25 mouse cellular contexts compared by ENCODE assay signal in genomic region chr2:126885871-126886270, GRCm38 (mm10). TPM values are rescaled to one million over a fixed set of nuclear protein-coding genes. Genes with fewer than 3 reads are reported as not detected.
DNase-seq lines count a peak whose midpoint lies in the region; ATAC-seq and TF ChIP-seq lines count a peak whose summit lies in the region.
"Had no signal": no experiment of that assay in that cellular context is flagged by ENCODE, and none has a peak within 500 bp of the region (broad histone marks: within the 10 kb centered on the region; RNA-seq: fewer than 3 reads in every experiment).

No protein-coding gene starts in this region.

- WGBS in heart, embryonic 11.5 days (ENCODE audit: insufficient replicate concordance), result 32% methylated on average over 2 of the region's 2 CpGs
- 19% methylated on average over 2 of the region's 2 CpGs for WGBS in heart, adult 2 months
- 3% methylated on average over 2 of the region's 2 CpGs for WGBS in heart, embryonic 14.5 days

- 0 out of 2 replicates have a peak overlapping the region, but pooled peaks have one; percentile 12 for H3K4me2 ChIP-seq in heart, embryonic 11.5 days
- peak overlapping the region; percentile 16; the same call in 1 of the 2 replicates for H3K4me2 ChIP-seq in heart, embryonic 14.5 days (ENCODE audit: low read length)
- H3K4me2 ChIP-seq: embryonic facial prominence, embryonic 13.5 days; forebrain, embryonic 12.5 days; forebrain, embryonic 15.5 days; hindbrain, embryonic 12.5 days; hindbrain, embryonic 15.5 days had no signal

- no peaks in the 10 kb centered on the region for H3K27me3 ChIP-seq in heart, embryonic 11.5 days (ENCODE audit: control insufficient read depth, insufficient read depth, low read length)
- H3K27me3 ChIP-seq in heart, adult 2 months (ENCODE audit: control insufficient read depth, insufficient read depth, low read length), result no peaks in the 10 kb centered on the region
- no peaks in the 10 kb centered on the region for H3K27me3 ChIP-seq in heart, embryonic 14.5 days (ENCODE audit: control insufficient read depth, insufficient read depth, low read length)
- H3K27me3 ChIP-seq: embryonic facial prominence, embryonic 13.5 days; forebrain, embryonic 12.5 days; forebrain, embryonic 15.5 days; hindbrain, embryonic 12.5 days; hindbrain, embryonic 15.5 days had no signal

- H3K36me3 ChIP-seq in heart, embryonic 11.5 days (ENCODE audit: control insufficient read depth, insufficient read depth, low read length), result no peaks in the 10 kb centered on the region
- peaks cover 2% of the 10 kb centered on the region for H3K36me3 ChIP-seq in heart, adult 2 months (ENCODE audit: control insufficient read depth, insufficient read depth, low read length)
- H3K36me3 ChIP-seq in heart, embryonic 14.5 days (ENCODE audit: control insufficient read depth, insufficient read depth, low read length), result no peaks in the 10 kb centered on the region
- H3K36me3 ChIP-seq: embryonic facial prominence, embryonic 10.5 days; embryonic facial prominence, embryonic 13.5 days; forebrain, embryonic 12.5 days; forebrain, embryonic 15.5 days; hindbrain, embryonic 12.5 days; hindbrain, embryonic 15.5 days had no signal

- H3K9me3 ChIP-seq in heart, embryonic 11.5 days (replicated peaks; ENCODE audit: control insufficient read depth, low read length), result no peaks in the 10 kb centered on the region
- no peaks in the 10 kb centered on the region for H3K9me3 ChIP-seq in heart, embryonic 14.5 days (ENCODE audit: control insufficient read depth, low read length)
- H3K9me3 ChIP-seq: embryonic facial prominence, embryonic 10.5 days; embryonic facial prominence, embryonic 13.5 days; forebrain, embryonic 12.5 days; forebrain, embryonic 15.5 days; hindbrain, embryonic 12.5 days; hindbrain, embryonic 15.5 days had no signal

- H3K9ac ChIP-seq in heart, embryonic 11.5 days (ENCODE audit: low read depth, low read length), result no peak overlapping the region
- H3K9ac ChIP-seq in heart, adult 2 months (ENCODE audit: low read depth, low read length), result no peak overlapping the region
- H3K9ac ChIP-seq in heart, embryonic 14.5 days (ENCODE audit: low read length), result no peak overlapping the region
- H3K9ac ChIP-seq: embryonic facial prominence, embryonic 13.5 days; forebrain, embryonic 12.5 days; forebrain, embryonic 15.5 days; hindbrain, embryonic 12.5 days; hindbrain, embryonic 15.5 days had no signal

- peak; percentile 55 for DNase-seq in heart, adult 11 months
- DNase-seq in heart, postnatal 10 days, result no peak
- DNase-seq in heart, adult 2 months, result no peak
- DNase-seq in heart, adult 9 months (ENCODE audit: low spot score in 2 of 2), result no peak
- DNase-seq in MN1 (ENCODE audit: low spot score), result no peak
- DNase-seq: adrenal gland, adult 8-10 months; adrenal gland, postnatal 25 days; cerebellum, adult 11-12 months; cerebellum, adult 8-10 months; cerebellum, postnatal 10 days; cerebellum, postnatal 36 days; embryo, embryonic 11 days; gastrocnemius, postnatal 25 days; kidney, adult 2 months had no signal

- TF ChIP-seq EP300 in heart, adult 2 months (IDR thresholded peaks at IDR 0.05; ENCODE audit: insufficient read depth, low read depth, low read length), result no peak

- H3K4me1 ChIP-seq in heart, embryonic 11.5 days (ENCODE audit: control insufficient read depth, insufficient read depth, low read length), result peaks cover 8% of the 10 kb centered on the region; the same call in 1 of the 2 replicates
- H3K4me1 ChIP-seq in heart, adult 2 months (ENCODE audit: control insufficient read depth, insufficient read depth, low read length), result peaks cover 4% of the 10 kb centered on the region; the same call in 1 of the 2 replicates
- H3K4me1 ChIP-seq in heart, embryonic 14.5 days (ENCODE audit: control insufficient read depth in 2 of 2, insufficient read depth in 2 of 2, low read length in 2 of 2), result peaks cover 2 to 13% of the 10 kb centered on the region in 2 experiments
- H3K4me1 ChIP-seq: embryonic facial prominence, embryonic 10.5 days; embryonic facial prominence, embryonic 13.5 days; forebrain, embryonic 12.5 days; forebrain, embryonic 15.5 days; hindbrain, embryonic 12.5 days; hindbrain, embryonic 15.5 days had no signal

- no peak for ATAC-seq in heart, embryonic 11.5 days (replicated peaks; ENCODE audit: insufficient number of reproducible peaks, low FRiP score, low TSS enrichment)
- no peak for ATAC-seq in heart, embryonic 14.5 days (ENCODE audit: insufficient number of reproducible peaks, insufficient read depth, low FRiP score, low read depth)
- ATAC-seq in megakaryocyte, adult 5-6 weeks (ENCODE audit: poor library complexity, severe bottlenecking), result no peak
- ATAC-seq: forebrain, embryonic 15.5 days; intestine, postnatal 0 days had no signal

- no peak overlapping the region for H3K27ac ChIP-seq in heart, embryonic 11.5 days (ENCODE audit: low read depth, low read length)
- no peak overlapping the region for H3K27ac ChIP-seq in heart, adult 2 months
- H3K27ac ChIP-seq in heart, embryonic 14.5 days (replicated peaks in 1 of 2; ENCODE audit: control insufficient read depth in 1 of 2, insufficient read depth in 1 of 2, low read depth in 2 of 2, low read length in 2 of 2), result peak overlapping the region; percentile 67 to 68; a peak in 3 of 4 replicates
- H3K27ac ChIP-seq: embryonic facial prominence, embryonic 10.5 days; embryonic facial prominence, embryonic 13.5 days; forebrain, embryonic 12.5 days; forebrain, embryonic 15.5 days; hindbrain, embryonic 12.5 days; hindbrain, embryonic 15.5 days had no signal

- no peak for TF ChIP-seq CTCF in heart, adult 2 months (IDR thresholded peaks at IDR 0.05)

- intact Hi-C loops in heart, postnatal 10 days (cut with DNase I), result no loop called here
- intact Hi-C loops in heart, adult 2 months (cut with DNase I), result no loop called here

- H3K79me2 ChIP-seq in heart, adult 2 months (replicated peaks; ENCODE audit: control insufficient read depth, insufficient read depth, low read length), result no peaks in the 10 kb centered on the region

- TF ChIP-seq POLR2A in heart, adult 2 months (IDR thresholded peaks at IDR 0.05; ENCODE audit: insufficient read depth, low read depth, low read length), result no peak

- no peak overlapping the region for H3K4me3 ChIP-seq in heart, embryonic 11.5 days (ENCODE audit: low read depth, low read length)
- no peak overlapping the region for H3K4me3 ChIP-seq in heart, adult 2 months
- H3K4me3 ChIP-seq in heart, embryonic 14.5 days (ENCODE audit: control insufficient read depth in 1 of 2, insufficient read depth in 1 of 2, low read depth in 1 of 2, low read length in 2 of 2), result no peak overlapping the region
- H3K4me3 ChIP-seq: embryonic facial prominence, embryonic 10.5 days; embryonic facial prominence, embryonic 13.5 days; erythroblast, embryonic 14.5 days; forebrain, embryonic 12.5 days; forebrain, embryonic 15.5 days; hindbrain, embryonic 12.5 days; hindbrain, embryonic 15.5 days had no signal

RNA-seq across cellular contexts. Expression of gene Trpm7, which starts 9.8 kb away (rescaled TPM):
- total RNA-seq in heart, postnatal 10 days (2021), result 10 to 100 TPM; 52.0 to 54.1 TPM
- 39.4 and 49.9 TPM in 2 replicates for polyA plus RNA-seq in heart, embryonic 11.5 days (2014; fragmentation: Nextera tagmentation; extraction: Ambion mirVana)
- total RNA-seq in heart, adult 2 months (2021), result 10 to 100 TPM; 24.4 to 26.7 TPM
- 7.5 and 16.2 TPM in 2 replicates for polyA plus RNA-seq in heart, adult 2 months (2012; rRNA removed)
- 44.6 and 45.1 TPM in 2 replicates for polyA plus RNA-seq in heart, embryonic 14.5 days (2014; fragmentation: Nextera tagmentation; extraction: Ambion mirVana)
- total RNA-seq in megakaryocyte, adult 5-6 weeks (2015), result 61.2 and 68.0 TPM in 2 replicates
- 63.1 and 70.3 TPM in 2 replicates for total RNA-seq in megakaryocyte, adult 5-6 weeks (2017)

RNA-seq across cellular contexts. Expression of gene Sppl2a, which starts 47.2 kb away (rescaled TPM):
- total RNA-seq in heart, postnatal 10 days (2021), result 10 to 100 TPM; 49.6 to 51.3 TPM
- polyA plus RNA-seq in heart, embryonic 11.5 days (2014; fragmentation: Nextera tagmentation; extraction: Ambion mirVana), result 32.1 and 36.4 TPM in 2 replicates
- 10 to 100 TPM; 51.5 to 56.4 TPM for total RNA-seq in heart, adult 2 months (2021)
- 17.4 and 37.5 TPM in 2 replicates for polyA plus RNA-seq in heart, adult 2 months (2012; rRNA removed)
- 44.4 and 49.5 TPM in 2 replicates for polyA plus RNA-seq in heart, embryonic 14.5 days (2014; fragmentation: Nextera tagmentation; extraction: Ambion mirVana)
- total RNA-seq in megakaryocyte, adult 5-6 weeks (2015), result 90.1 and 111 TPM in 2 replicates
- total RNA-seq in megakaryocyte, adult 5-6 weeks (2017), result 79.9 and 82.9 TPM in 2 replicates

Comparison
In these comparisons a context has a peak if more than half of its experiments do, and no peak if none do; other contexts are left out.
1. H3K27ac ChIP-seq: peak in heart, embryonic 14.5 days (2 of 2); none in heart, embryonic 11.5 days (single experiment) and heart, adult 2 months (single experiment).